Mouse (Mus musculus) embryonic fibroblast, embryonic 13.5 days (primary cell): ENCODE data around the gene Ugt1a10.
"Not testable (repeated sequence)": the region's sequence is repeated elsewhere in the genome, so short reads cannot be mapped to it uniquely, and the experiment has no call there.

Source experiments
- CTCF ChIP-seq: IDR thresholded peaks from 2 replicates; pipeline ENCODE4 v1.5.1; 2011; ENCODE audit warnings: mild to moderate bottlenecking, control low read depth, low read length, moderate library complexity, borderline replicate concordance; ENCODE audit not compliant: insufficient read depth
- POLR2A ChIP-seq: IDR thresholded peaks from 2 replicates; pipeline ENCODE4 v1.6.1; 2011; ENCODE audit warnings: low read depth, mild to moderate bottlenecking, control low read depth, low read length, moderate library complexity

DNA sequence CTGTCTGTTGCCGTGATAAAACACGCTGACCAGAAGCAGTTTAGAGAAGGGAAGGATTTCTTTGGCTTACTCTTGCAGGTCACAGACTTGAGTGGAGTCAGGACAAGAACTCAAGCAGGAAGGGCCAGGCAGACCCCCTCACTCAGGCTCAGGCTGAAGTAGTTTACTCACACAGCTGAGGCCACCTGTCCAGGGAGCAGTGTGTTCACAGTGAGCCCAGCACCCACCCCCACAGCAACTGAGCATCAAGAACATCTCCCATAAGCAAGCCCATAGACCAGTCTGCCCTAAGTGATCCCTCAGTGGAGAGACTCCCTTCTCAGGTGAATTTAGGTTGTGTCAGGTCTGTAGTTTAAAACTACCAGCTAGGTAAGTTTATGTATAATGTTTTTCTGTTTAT lies 54.4 kb downstream of the Ugt1a10 start:
- not testable (repeated sequence) for TF ChIP-seq POLR2A, CTCF
